Mouse (Mus musculus): Measurements from ENCODE around the gene Nav2. TPM values are rescaled to one million over a fixed set of nuclear protein-coding genes. Genes with fewer than 3 reads are reported as not detected.
A peak's percentile ranks its signal among the peaks of the same experiment; 100 is the strongest.

The Nav2 gene
- polyA plus RNA-seq, 1 experiment: 1.3 TPM

DNA sequence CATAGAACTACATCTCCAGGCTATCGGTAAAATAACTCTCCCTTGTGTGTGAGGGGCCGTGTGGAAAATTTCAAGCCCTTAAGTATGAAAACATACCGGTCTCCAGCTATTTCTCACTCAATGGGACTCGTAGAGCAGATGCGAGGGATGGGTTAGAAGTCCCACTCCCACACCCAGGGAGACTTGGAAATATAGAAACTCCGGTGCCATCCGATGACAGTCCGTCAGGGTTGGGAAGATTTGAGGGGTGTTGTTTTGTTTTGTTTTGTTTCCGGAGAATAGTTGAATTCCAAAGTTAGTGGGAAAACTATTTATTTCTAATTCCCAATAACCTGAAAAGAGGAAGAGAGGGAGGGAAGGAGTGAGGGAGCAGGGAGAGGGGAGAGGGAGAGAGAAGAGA is 728.8 kb downstream of the Nav2 start:
- peaks cover 35% of the 10 kb centered on the region for H3K4me1 ChIP-seq
- TF ChIP-seq GATA1 (IDR thresholded peaks at IDR 0.05; ENCODE audit: borderline replicate concordance, low read length) (no peak), FLI1 (IDR thresholded peaks at IDR 0.05; ENCODE audit: low read length) (no peak)
- peaks cover 94% of the 10 kb centered on the region for H3K27me3 ChIP-seq (replicated peaks)
- H3K36me3 ChIP-seq (replicated peaks; ENCODE audit: low read length): no peaks in the 10 kb centered on the region
- no peak overlapping the region for H3K4me3 ChIP-seq (replicated peaks)
- peaks cover 28% of the 10 kb centered on the region for H3K9me3 ChIP-seq

DNA sequence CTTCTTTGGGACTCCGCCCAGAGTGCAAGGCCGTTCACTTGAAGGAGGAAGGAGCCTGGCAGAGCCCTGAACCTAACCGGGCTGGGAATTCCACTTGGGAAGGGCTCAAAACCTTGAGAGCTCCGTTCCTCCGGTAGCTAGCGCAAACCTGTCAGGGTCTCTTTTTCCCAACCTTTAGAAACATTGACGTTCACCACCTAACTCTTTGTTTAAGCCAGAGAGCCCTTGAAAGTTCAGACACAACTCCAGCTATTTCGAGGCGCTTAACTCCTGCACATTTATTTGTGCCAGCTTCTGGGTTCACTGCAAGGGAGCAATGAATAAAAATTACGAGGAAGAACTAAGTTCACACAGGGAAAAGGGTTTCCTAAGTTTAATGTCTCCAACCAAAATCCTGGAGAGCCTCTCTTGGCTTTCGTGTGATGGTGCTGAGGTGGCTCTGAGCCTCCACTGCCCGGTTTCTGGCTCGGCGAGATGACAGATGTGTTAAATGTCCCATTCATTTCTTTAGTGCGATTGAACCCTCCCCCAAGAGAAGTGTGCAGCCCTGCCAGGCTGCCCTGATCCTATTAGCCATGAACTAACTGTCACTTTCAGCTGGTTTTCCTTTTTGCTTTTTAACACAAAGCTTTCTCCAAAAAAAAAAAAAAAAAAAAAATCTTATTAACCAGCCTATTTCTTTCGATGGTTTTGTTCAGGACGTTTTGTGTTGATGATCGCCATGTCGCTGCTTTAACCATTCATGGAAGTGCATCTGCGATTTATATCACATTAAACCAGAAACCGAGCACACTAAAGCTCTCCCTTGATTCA is 729.5 kb downstream of the Nav2 start:
- H3K27me3 ChIP-seq (replicated peaks): peaks cover 88% of the 10 kb centered on the region
- peaks cover 30% of the 10 kb centered on the region for H3K4me1 ChIP-seq
- no peaks in the 10 kb centered on the region for H3K36me3 ChIP-seq (replicated peaks; ENCODE audit: low read length)
- H3K4me3 ChIP-seq (replicated peaks): no peak overlapping the region
- no peak for TF ChIP-seq GATA1 (IDR thresholded peaks at IDR 0.05; ENCODE audit: borderline replicate concordance, low read length)
- TF ChIP-seq FLI1 (IDR thresholded peaks at IDR 0.05; ENCODE audit: low read length): no peak
- H3K9me3 ChIP-seq: peaks cover 27% of the 10 kb centered on the region

DNA sequence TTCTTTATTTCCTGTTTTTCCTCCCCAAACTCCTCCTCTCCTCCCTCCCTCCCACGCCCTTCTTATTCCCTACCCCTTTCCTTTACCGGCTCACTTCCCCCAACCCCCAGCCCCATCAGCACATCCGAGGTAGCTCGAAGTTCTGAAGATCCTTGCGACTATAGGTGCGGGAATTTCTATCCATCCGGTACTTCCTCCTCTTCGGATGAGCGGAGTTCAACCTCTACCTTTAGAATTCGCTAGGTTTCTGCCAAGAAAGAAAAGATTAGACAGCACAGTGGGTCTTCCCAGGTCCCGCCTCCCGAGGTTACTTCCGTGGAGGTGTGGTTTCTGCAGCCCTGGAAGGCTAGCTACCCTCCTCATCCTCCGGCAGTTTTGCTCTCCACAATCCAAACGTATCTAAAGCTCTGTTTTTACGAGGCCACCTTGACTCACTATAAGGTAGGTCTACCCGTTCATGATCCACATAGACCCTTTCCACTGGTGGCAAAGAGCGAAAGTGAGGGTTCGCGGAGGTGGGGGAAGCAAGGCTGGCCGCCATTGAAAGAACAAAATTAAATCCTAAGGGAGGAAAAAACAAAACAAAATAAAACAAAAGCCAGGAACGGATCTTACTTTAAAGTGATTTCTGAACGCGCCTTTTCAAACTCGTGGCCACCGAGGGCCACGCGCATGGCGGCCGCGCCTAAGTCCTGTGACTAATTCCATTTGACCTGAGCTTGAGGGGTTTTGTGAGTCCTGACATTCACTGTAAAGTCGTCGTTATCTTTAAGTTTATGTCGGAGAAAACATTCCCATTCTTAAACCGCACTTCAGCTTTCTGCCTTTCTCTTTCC is 730.6 kb downstream of the Nav2 start:
- Histone ChIP-seq H3K4me1 (peaks cover 19% of the 10 kb centered on the region), H3K27me3 (replicated peaks) (peaks cover 80% of the 10 kb centered on the region), H3K36me3 (replicated peaks; ENCODE audit: low read length) (no peaks in the 10 kb centered on the region), H3K4me3 (replicated peaks) (peak overlapping the region; percentile 73), H3K9me3 (peaks cover 30% of the 10 kb centered on the region)
- TF ChIP-seq FLI1 (IDR thresholded peaks at IDR 0.05; ENCODE audit: low read length) (no peak), GATA1 (IDR thresholded peaks at IDR 0.05; ENCODE audit: borderline replicate concordance, low read length) (no peak)

GRCm38 (mm10) chr7:49639864-49640708 is 731.6 kb downstream of the Nav2 start:
- Histone ChIP-seq H3K36me3 (replicated peaks; ENCODE audit: low read length) (no peaks in the 10 kb centered on the region), H3K4me1 (peaks cover 10% of the 10 kb centered on the region), H3K4me3 (replicated peaks) (no peak overlapping the region), H3K9me3 (peaks cover 26% of the 10 kb centered on the region), H3K27me3 (replicated peaks) (peaks cover 71% of the 10 kb centered on the region)
- TF ChIP-seq FLI1 (IDR thresholded peaks at IDR 0.05; ENCODE audit: low read length): no peak
- no peak for TF ChIP-seq GATA1 (IDR thresholded peaks at IDR 0.05; ENCODE audit: borderline replicate concordance, low read length)

- Histone ChIP-seq H3K4me1 (peaks cover 5% of the 10 kb centered on the region), H3K36me3 (replicated peaks; ENCODE audit: low read length) (no peaks in the 10 kb centered on the region), H3K9me3 (peaks cover 22% of the 10 kb centered on the region), H3K4me3 (replicated peaks) (no peak overlapping the region), H3K27me3 (replicated peaks) (peaks cover 64% of the 10 kb centered on the region)
- TF ChIP-seq FLI1 (IDR thresholded peaks at IDR 0.05; ENCODE audit: low read length): no peak
- no peak for TF ChIP-seq GATA1 (IDR thresholded peaks at IDR 0.05; ENCODE audit: borderline replicate concordance, low read length)
Measured at GRCm38 (mm10) chr7:49640709-49641305, 732.3 kb downstream of the Nav2 start.

Other genes with a start within 250 kb of the Nav2 start
- gene Zdhhc13, start 119.7 kb upstream of the Nav2 start, polyA plus RNA-seq (2012; ENCODE audit: insufficient read depth, low replicate concordance): 1.9 and 3.1 TPM in 2 replicates
- 1.4 TPM in 1 of 2 replicates, not detected in the other for gene Csrp3, start 60.7 kb upstream of the Nav2 start, polyA plus RNA-seq (2012; ENCODE audit: insufficient read depth, low replicate concordance)
- 23.0 and 25.1 TPM in 2 replicates for gene E2f8, start 27.1 kb upstream of the Nav2 start, polyA plus RNA-seq (2012; ENCODE audit: insufficient read depth, low replicate concordance)